Mouse (Mus musculus) R1 (cell line): ENCODE results near the gene Gid8.
A peak's percentile ranks its signal among the peaks of the same experiment; 100 is the strongest.
"Not testable (repeated sequence)": the region's sequence is repeated elsewhere in the genome, so short reads cannot be mapped to it uniquely, and the experiment has no call there.

ENCODE experiments used
- DNase-seq: peaks from one replicate; pipeline ENCODE4 v3.0.0-alpha.2; 2018; ENCODE audit warnings: low read depth, low spot score

The Gid8 gene

GRCm38 (mm10) chr2:180710276-180711155, 599 bp downstream of the Gid8 start:
- DNase-seq, result peak; percentile 43

- peak; percentile 85 for DNase-seq
These were observed 1.6 kb downstream of the Gid8 start for GRCm38 (mm10) chr2:180711527-180711926.

- no peak for DNase-seq
These were observed 2.2 kb downstream of the Gid8 start for GRCm38 (mm10) chr2:180712037-180712689.

GRCm38 (mm10) chr2:180722748-180723147, 12.8 kb downstream of the Gid8 start:
- not testable (repeated sequence) for DNase-seq

GRCm38 (mm10) chr2:180723865-180724264, 13.9 kb downstream of the Gid8 start:
- no peak for DNase-seq

GRCm38 (mm10) chr2:180724585-180725413, 14.9 kb downstream of the Gid8 start, which contains the start of gene Slc17a9:
Gene Slc17a9 (plus strand): TSS chr2:180725263.
- DNase-seq, result peak; percentile 85

- DNase-seq, result no peak
These were observed 15.5 kb downstream of the Gid8 start for GRCm38 (mm10) chr2:180725414-180725778.

- DNase-seq, result no peak
These were observed 16.1 kb downstream of the Gid8 start for GRCm38 (mm10) chr2:180725856-180726629.

- DNase-seq, result peak; percentile 57
These were observed 16.9 kb downstream of the Gid8 start for GRCm38 (mm10) chr2:180726658-180727442.

GRCm38 (mm10) chr2:180727613-180728021, 17.7 kb downstream of the Gid8 start:
- peak; percentile 96 for DNase-seq

GRCm38 (mm10) chr2:180731036-180731435, 21.1 kb downstream of the Gid8 start:
- no peak for DNase-seq

- peak; percentile 89 for DNase-seq
These were observed 22.1 kb downstream of the Gid8 start for GRCm38 (mm10) chr2:180731984-180732383.

GRCm38 (mm10) chr2:180735232-180735631, 25.3 kb downstream of the Gid8 start:
- DNase-seq, result no peak

GRCm38 (mm10) chr2:180737984-180738383, 28.1 kb downstream of the Gid8 start:
- DNase-seq, result no peak

GRCm38 (mm10) chr2:180740349-180740748, 30.4 kb downstream of the Gid8 start:
- DNase-seq, result peak; percentile 99

- peak; percentile 53 for DNase-seq
These were observed 31.5 kb downstream of the Gid8 start for GRCm38 (mm10) chr2:180741421-180741820.

GRCm38 (mm10) chr2:180742820-180743219, 32.9 kb downstream of the Gid8 start:
- DNase-seq, result no peak

- no peak for DNase-seq
These were observed 33.4 kb downstream of the Gid8 start for GRCm38 (mm10) chr2:180743321-180743720.

- peak; percentile 92 for DNase-seq
These were observed 35.5 kb downstream of the Gid8 start for GRCm38 (mm10) chr2:180745248-180745927.
